9 mouse cellular contexts compared by ENCODE assay signal in the genomic region with DNA sequence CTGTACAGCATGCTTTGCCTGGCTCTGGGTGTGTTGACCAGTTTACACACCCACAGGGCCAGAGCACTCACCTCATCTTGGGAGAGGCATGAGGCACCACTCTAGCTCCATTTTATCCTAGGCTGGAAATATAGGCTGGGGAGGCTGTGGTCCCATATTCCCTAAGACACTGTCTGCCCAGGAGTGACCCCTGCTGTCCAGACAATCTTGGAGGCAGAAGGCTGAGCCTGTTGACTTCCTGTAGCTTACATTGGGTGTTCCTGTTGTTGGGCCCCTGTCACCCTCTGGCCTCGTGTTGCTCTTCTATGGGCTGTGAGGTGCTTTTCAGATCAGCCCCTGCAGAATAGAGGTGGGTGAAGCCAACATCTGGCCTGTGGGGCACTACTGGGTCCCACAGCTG.
DNase-seq lines count a peak whose midpoint lies in the region; ATAC-seq lines count a peak whose summit lies in the region.
"Had no signal": no experiment of that assay in that cellular context is flagged by ENCODE, and none has a peak within 500 bp of the region (broad histone marks: within the 10 kb centered on the region; RNA-seq: fewer than 3 reads in every experiment).

No protein-coding gene starts in this region.

- no peak overlapping the region for H3K4me3 ChIP-seq in heart, embryonic 14.5 days (ENCODE audit: control insufficient read depth in 1 of 2, insufficient read depth in 1 of 2, low read depth in 1 of 2, low read length in 2 of 2)
- H3K4me3 ChIP-seq in embryonic facial prominence, embryonic 10.5 days, result no peak overlapping the region
- H3K4me3 ChIP-seq: hindbrain, embryonic 15.5 days had no signal

- no peak overlapping the region for H3K9ac ChIP-seq in heart, embryonic 14.5 days (ENCODE audit: low read length)
- H3K9ac ChIP-seq: hindbrain, embryonic 15.5 days had no signal

- H3K4me1 ChIP-seq in heart, embryonic 14.5 days (ENCODE audit: control insufficient read depth in 2 of 2, insufficient read depth in 2 of 2, low read length in 2 of 2), result peaks cover 19 to 24% of the 10 kb centered on the region in 2 experiments
- peaks cover 14% of the 10 kb centered on the region for H3K4me1 ChIP-seq in embryonic facial prominence, embryonic 10.5 days
- H3K4me1 ChIP-seq: hindbrain, embryonic 15.5 days had no signal

- H3K36me3 ChIP-seq in heart, embryonic 14.5 days (ENCODE audit: control insufficient read depth, insufficient read depth, low read length), result no peaks in the 10 kb centered on the region
- no peaks in the 10 kb centered on the region for H3K36me3 ChIP-seq in embryonic facial prominence, embryonic 10.5 days (replicated peaks)
- H3K36me3 ChIP-seq: hindbrain, embryonic 15.5 days had no signal

- WGBS in heart, embryonic 14.5 days, result 24% methylated on average over 1 of the region's 1 CpGs
- WGBS in embryonic facial prominence, embryonic 10.5 days, result 67% methylated on average over 1 of the region's 1 CpGs

- H3K27ac ChIP-seq in heart, embryonic 14.5 days (replicated peaks in 1 of 2; ENCODE audit: control insufficient read depth in 1 of 2, insufficient read depth in 1 of 2, low read depth in 2 of 2, low read length in 2 of 2), result peak overlapping the region; percentile 32 to 53; a peak in 1 of 4 replicates
- no peak overlapping the region for H3K27ac ChIP-seq in embryonic facial prominence, embryonic 10.5 days (replicated peaks)
- H3K27ac ChIP-seq: hindbrain, embryonic 15.5 days had no signal

- H3K27me3 ChIP-seq in heart, embryonic 14.5 days (ENCODE audit: control insufficient read depth, insufficient read depth, low read length), result peaks cover 19% of the 10 kb centered on the region; the same call in 1 of the 2 replicates
- H3K27me3 ChIP-seq in embryonic facial prominence, embryonic 10.5 days (replicated peaks; ENCODE audit: low read depth, poor library complexity, severe bottlenecking), result peaks cover 98% of the 10 kb centered on the region

- no peak overlapping the region for H3K4me2 ChIP-seq in heart, embryonic 14.5 days (ENCODE audit: low read length)
- H3K4me2 ChIP-seq: hindbrain, embryonic 15.5 days had no signal

- no peak for ATAC-seq in heart, embryonic 14.5 days (ENCODE audit: insufficient number of reproducible peaks, insufficient read depth, low FRiP score, low read depth)

- peak; percentile 46 to 66 for DNase-seq in adrenal gland, adult (ENCODE audit: inconsistent age in 2 of 2, low spot score in 1 of 2)
- no peak for DNase-seq in adrenal gland, postnatal 4 days (ENCODE audit: low spot score in 2 of 2)
- peak; percentile 12 for DNase-seq in 3T3-L1 (ENCODE audit: low read depth, low spot score)
- peak; percentile 68 for DNase-seq in kidney, postnatal 10 days
- DNase-seq in thymus, postnatal 14 days, result no peak
- DNase-seq in embryonic facial prominence, embryonic 10.5 days (ENCODE audit: low spot score), result no peak
- DNase-seq in layer of hippocampus, adult 9-11 months, result no peak

- no peaks in the 10 kb centered on the region for H3K9me3 ChIP-seq in heart, embryonic 14.5 days (ENCODE audit: control insufficient read depth, low read length)
- no peaks in the 10 kb centered on the region for H3K9me3 ChIP-seq in embryonic facial prominence, embryonic 10.5 days
- H3K9me3 ChIP-seq: hindbrain, embryonic 15.5 days had no signal

Comparison
In these comparisons a context has a peak if more than half of its experiments do, and no peak if none do; other contexts are left out.
1. DNase-seq: peak in adrenal gland, adult (2 of 2), 3T3-L1 (single experiment) and kidney, postnatal 10 days (single experiment); none in adrenal gland, postnatal 4 days (0 of 2), thymus, postnatal 14 days (single experiment), embryonic facial prominence, embryonic 10.5 days (single experiment) and layer of hippocampus, adult 9-11 months (single experiment).